Mouse (Mus musculus): ENCODE results near the gene Thap4. TPM values are rescaled to one million over a fixed set of nuclear protein-coding genes. Genes with fewer than 3 reads are reported as not detected.

Thap4 gene
- polyA plus RNA-seq, 1 experiment from 2014 or later = 13.0 TPM

GRCm38 (mm10) chr1:93656325-93657024 lies 98.2 kb downstream of the Thap4 start:
- Histone ChIP-seq H3K9me3 (ENCODE audit: low read length) (no peaks in the 10 kb centered on the region; the same call in 1 of the 2 replicates), H3K27me3 (ENCODE audit: insufficient read depth, low read length) (no peaks in the 10 kb centered on the region), H3K4me1 (ENCODE audit: insufficient read depth) (peaks cover 2% of the 10 kb centered on the region; the same call in 1 of the 2 replicates), H3K9ac (replicated peaks) (no peak overlapping the region), H3K4me2 (ENCODE audit: low read depth, low read length) (no peak overlapping the region), H3K4me3 (ENCODE audit: low read depth, low read length) (no peak overlapping the region), H3K36me3 (replicated peaks; ENCODE audit: insufficient read depth, low read length) (no peaks in the 10 kb centered on the region), H3K27ac (ENCODE audit: low read depth) (no peak overlapping the region)
- DNase-seq (no peak), ATAC-seq (no peak)
- 63% methylated on average over 7 of the region's 7 CpGs for WGBS (ENCODE audit: insufficient replicate concordance)
- TF ChIP-seq EP300 (IDR thresholded peaks at IDR 0.05; ENCODE audit: low read depth) = no peak

- no peaks in the 10 kb centered on the region for H3K9me3 ChIP-seq (ENCODE audit: low read length)
- peaks cover 2% of the 10 kb centered on the region; the same call in 1 of the 2 replicates for H3K4me1 ChIP-seq (ENCODE audit: insufficient read depth)
- no peak overlapping the region for H3K9ac ChIP-seq (replicated peaks)
- no peaks in the 10 kb centered on the region for H3K27me3 ChIP-seq (ENCODE audit: insufficient read depth, low read length)
- peak; percentile 19 for DNase-seq
- no peak overlapping the region for H3K4me2 ChIP-seq (ENCODE audit: low read depth, low read length)
- TF ChIP-seq CTCF (IDR thresholded peaks at IDR 0.05; ENCODE audit: low read depth) (no peak), EP300 (IDR thresholded peaks at IDR 0.05; ENCODE audit: low read depth) (no peak)
- WGBS (ENCODE audit: insufficient replicate concordance) = 55% methylated on average over 2 of the region's 2 CpGs
- no peaks in the 10 kb centered on the region for H3K36me3 ChIP-seq (replicated peaks; ENCODE audit: insufficient read depth, low read length)
- peak; percentile 92 for ATAC-seq
- no peak overlapping the region for H3K4me3 ChIP-seq (ENCODE audit: low read depth, low read length)
- no peak overlapping the region for H3K27ac ChIP-seq (ENCODE audit: low read depth)
Measured at GRCm38 (mm10) chr1:93654798-93655197, 99.9 kb downstream of the Thap4 start.

- Histone ChIP-seq H3K36me3 (replicated peaks; ENCODE audit: insufficient read depth, low read length) (no peaks in the 10 kb centered on the region), H3K4me1 (ENCODE audit: insufficient read depth) (peaks cover 2% of the 10 kb centered on the region; the same call in 1 of the 2 replicates), H3K27ac (ENCODE audit: low read depth) (no peak overlapping the region), H3K4me3 (ENCODE audit: low read depth, low read length) (no peak overlapping the region), H3K9me3 (ENCODE audit: low read length) (no peaks in the 10 kb centered on the region), H3K4me2 (ENCODE audit: low read depth, low read length) (no peak overlapping the region), H3K27me3 (ENCODE audit: insufficient read depth, low read length) (no peaks in the 10 kb centered on the region), H3K9ac (replicated peaks) (no peak overlapping the region)
- 24% methylated on average over 2 of the region's 2 CpGs for WGBS (ENCODE audit: insufficient replicate concordance)
- ATAC-seq = no peak
- DNase-seq = no peak
- no peak for TF ChIP-seq EP300 (IDR thresholded peaks at IDR 0.05; ENCODE audit: low read depth)
- TF ChIP-seq CTCF (IDR thresholded peaks at IDR 0.05; ENCODE audit: low read depth) = no peak
Measured at GRCm38 (mm10) chr1:93654275-93654674, 100.4 kb downstream of the Thap4 start.

Other genes with a start within 250 kb of the Thap4 start
- 3.9 and 4.0 TPM in 2 replicates for gene Farp2, start 242.8 kb downstream of the Thap4 start, polyA plus RNA-seq (2015; fragmentation: Nextera tagmentation; extraction: Ambion mirVana)
- 39.6 and 41.3 TPM in 2 replicates for gene Stk25, start 96.2 kb downstream of the Thap4 start, polyA plus RNA-seq (2015; fragmentation: Nextera tagmentation; extraction: Ambion mirVana)
- gene Bok, start 69.2 kb downstream of the Thap4 start, polyA plus RNA-seq (2015; fragmentation: Nextera tagmentation; extraction: Ambion mirVana) = 6.8 and 7.2 TPM in 2 replicates
- gene Atg4b, start 3.4 kb downstream of the Thap4 start, polyA plus RNA-seq (2015; fragmentation: Nextera tagmentation; extraction: Ambion mirVana) = 48.9 and 51.6 TPM in 2 replicates
- gene Dtymk, start 47.1 kb upstream of the Thap4 start, polyA plus RNA-seq (2015; fragmentation: Nextera tagmentation; extraction: Ambion mirVana) = 73.3 and 78.9 TPM in 2 replicates
- gene Ing5, start 49.1 kb upstream of the Thap4 start, polyA plus RNA-seq (2015; fragmentation: Nextera tagmentation; extraction: Ambion mirVana) = 4.6 and 5.7 TPM in 2 replicates
- 4.3 and 5.7 TPM in 2 replicates for gene D2hgdh, start 70.0 kb upstream of the Thap4 start, polyA plus RNA-seq (2015; fragmentation: Nextera tagmentation; extraction: Ambion mirVana)
- gene Gal3st2, start 106.4 kb upstream of the Thap4 start, polyA plus RNA-seq (2015; fragmentation: Nextera tagmentation; extraction: Ambion mirVana) = 0.06 TPM in 1 of 2 replicates, not detected in the other
- not detected in 2 replicates for gene Gal3st2b, start 163.4 kb upstream of the Thap4 start, polyA plus RNA-seq (2015; fragmentation: Nextera tagmentation; extraction: Ambion mirVana)
- not detected in 2 replicates for gene Gal3st2c, start 235.6 kb upstream of the Thap4 start, polyA plus RNA-seq (2015; fragmentation: Nextera tagmentation; extraction: Ambion mirVana)